Mouse (Mus musculus) bone marrow, adult 2 months (tissue): ENCODE measurements around the gene Pgr.

Experiments used
- CTCF ChIP-seq: fragments of 200-500 bp; IDR thresholded peaks from 2 replicates; pipeline ENCODE4 v1.5.1; 2011; ENCODE audit warnings: low read length, control low read depth; ENCODE audit not compliant: control insufficient read depth, insufficient read depth
- POLR2A ChIP-seq: fragments of 200-500 bp; IDR thresholded peaks from 2 replicates; pipeline ENCODE4 v1.6.1; 2011; ENCODE audit warnings: low read depth, mild to moderate bottlenecking, control low read depth, low read length, borderline replicate concordance; ENCODE audit not compliant: control insufficient read depth

DNA sequence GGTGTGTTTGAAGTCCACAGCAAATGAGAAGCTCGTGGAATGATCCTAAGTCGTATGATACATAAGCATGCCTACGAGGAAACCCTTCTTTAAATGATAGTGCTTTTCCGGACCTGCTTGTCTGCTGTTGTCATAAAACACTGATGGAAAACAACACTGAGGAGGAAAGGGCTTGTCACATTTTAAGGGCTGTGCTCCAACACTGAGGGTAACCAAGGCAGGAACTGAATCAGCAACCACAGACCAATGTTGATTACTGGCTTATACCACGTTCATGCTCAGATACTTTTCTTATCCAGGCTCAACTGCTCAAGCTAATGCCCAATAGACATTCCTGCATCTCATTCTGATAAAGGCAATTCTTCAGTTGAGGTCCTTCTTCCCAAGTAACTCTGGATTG, 4.4 kb upstream of the Pgr start:
- no peak for TF ChIP-seq POLR2A
- TF ChIP-seq CTCF: no peak
